Mouse (Mus musculus): Measurements from ENCODE around the gene Brd3os.

DNA sequence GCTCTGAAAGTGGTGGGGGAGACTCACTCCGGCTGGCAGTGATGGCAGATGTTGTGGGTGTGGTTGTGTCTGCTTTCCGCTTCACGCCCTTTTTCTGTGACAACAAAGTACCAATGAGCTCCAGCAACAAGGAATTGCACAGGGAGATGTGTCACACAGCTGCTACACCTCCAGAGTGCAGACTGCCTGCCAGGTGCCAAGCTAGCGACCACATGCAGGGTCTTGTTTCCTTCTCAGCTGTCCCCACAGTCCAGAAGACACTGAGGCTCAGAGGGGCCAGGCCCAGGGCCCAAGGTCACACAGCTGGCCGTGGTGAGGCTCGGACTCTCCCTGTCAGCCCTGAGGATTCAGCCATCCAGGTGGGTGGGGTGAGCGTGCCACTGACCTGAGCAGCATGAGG lies 17.6 kb downstream of the Brd3os start:
- TF ChIP-seq CHD2 (IDR thresholded peaks at IDR 0.05; ENCODE audit: low read depth, low read length): no peak
- TF ChIP-seq HCFC1 (IDR thresholded peaks at IDR 0.05; ENCODE audit: borderline replicate concordance, insufficient read depth, low read length): no peak
- TF ChIP-seq ZNF384 (IDR thresholded peaks at IDR 0.05; ENCODE audit: low read depth, low read length): no peak
- no peak for TF ChIP-seq MAFK (IDR thresholded peaks at IDR 0.05; ENCODE audit: insufficient read depth, low read depth, low read length)
- TF ChIP-seq ZC3H11A (IDR thresholded peaks at IDR 0.05; ENCODE audit: borderline replicate concordance, low read depth, low read length): no peak
